ENCODE assay signal across 8 mouse cellular contexts in genomic region chr4:152318517-152319234, GRCm38 (mm10). TPM values are rescaled to one million over a fixed set of nuclear protein-coding genes. Genes with fewer than 3 reads are reported as not detected.
DNase-seq lines count a peak whose midpoint lies in the region; ATAC-seq lines count a peak whose summit lies in the region.

Rnf207 (minus strand) TSS chr4:152318993.

- no peaks in the 10 kb centered on the region for H3K36me3 ChIP-seq in intestine, embryonic 14.5 days (ENCODE audit: control insufficient read depth, insufficient read depth, low read length)
- no peaks in the 10 kb centered on the region for H3K36me3 ChIP-seq in liver, embryonic 11.5 days (ENCODE audit: control insufficient read depth, insufficient read depth, low read length)

- H3K9me3 ChIP-seq in intestine, embryonic 14.5 days (ENCODE audit: control insufficient read depth, low read length), result no peaks in the 10 kb centered on the region
- H3K9me3 ChIP-seq in liver, embryonic 11.5 days (ENCODE audit: control insufficient read depth, low read length), result no peaks in the 10 kb centered on the region

- peaks cover 5% of the 10 kb centered on the region for H3K4me1 ChIP-seq in intestine, embryonic 14.5 days (replicated peaks; ENCODE audit: control insufficient read depth, insufficient read depth, low read length)
- peaks cover 12% of the 10 kb centered on the region for H3K4me1 ChIP-seq in liver, embryonic 11.5 days (replicated peaks; ENCODE audit: control insufficient read depth, insufficient read depth, low read length)

- H3K9ac ChIP-seq in intestine, embryonic 14.5 days (ENCODE audit: low read length), result no peak within 1 kb of the TSS
- 0 out of 2 replicates have a peak within 1 kb of the TSS, but pooled peaks have one; percentile 15 for H3K9ac ChIP-seq in liver, embryonic 11.5 days (ENCODE audit: low read depth, low read length)

- peaks cover 42% of the 10 kb centered on the region for H3K27me3 ChIP-seq in intestine, embryonic 14.5 days (replicated peaks; ENCODE audit: control insufficient read depth, insufficient read depth, low read length)
- peaks cover 46% of the 10 kb centered on the region for H3K27me3 ChIP-seq in liver, embryonic 11.5 days (replicated peaks; ENCODE audit: control insufficient read depth, insufficient read depth, low read length)

- peak within 1 kb of the TSS; percentile 31 for H3K4me2 ChIP-seq in intestine, embryonic 14.5 days (ENCODE audit: low read length)
- peak within 1 kb of the TSS; percentile 57 for H3K4me2 ChIP-seq in liver, embryonic 11.5 days

- 6% methylated on average over 26 of the region's 26 CpGs for WGBS in intestine, embryonic 14.5 days
- 4% methylated on average over 26 of the region's 26 CpGs for WGBS in liver, embryonic 11.5 days

- peak; percentile 79 for ATAC-seq in granulocyte monocyte progenitor cell, adult 5-6 weeks (replicated peaks; ENCODE audit: poor library complexity, severe bottlenecking)
- ATAC-seq in intestine, embryonic 14.5 days (replicated peaks; ENCODE audit: low FRiP score, low TSS enrichment, low read depth), result no peak
- ATAC-seq in liver, embryonic 11.5 days (replicated peaks; ENCODE audit: low FRiP score), result peak; percentile 57; the same call in 1 of the 2 replicates
- peak; percentile 74 for ATAC-seq in monocyte, adult 5-6 weeks (replicated peaks; ENCODE audit: insufficient number of reproducible peaks, low FRiP score, low TSS enrichment, poor library complexity, severe bottlenecking)

- DNase-seq in thymus, postnatal 0 days (ENCODE audit: low spot score), result peak; percentile 23
- no peak for DNase-seq in thymus, postnatal 10 days (ENCODE audit: low spot score in 2 of 2)
- peak; percentile 71 to 75 for DNase-seq in cerebellum, postnatal 10 days
- DNase-seq in intestine, embryonic 14.5 days (ENCODE audit: low spot score), result peak; percentile 65
- no peak for DNase-seq in liver, embryonic 11.5 days (ENCODE audit: low spot score)
- DNase-seq in thymus, postnatal 25 days, result peak; percentile 48

- no peak within 1 kb of the TSS for H3K4me3 ChIP-seq in intestine, embryonic 14.5 days (ENCODE audit: low read depth, low read length)
- H3K4me3 ChIP-seq in liver, embryonic 11.5 days (ENCODE audit: low read depth, low read length), result peak within 1 kb of the TSS; percentile 30

- no peak within 1 kb of the TSS for H3K27ac ChIP-seq in intestine, embryonic 14.5 days (ENCODE audit: low read depth)
- no peak within 1 kb of the TSS for H3K27ac ChIP-seq in liver, embryonic 11.5 days (ENCODE audit: low read depth, low read length)

RNA-seq across cellular contexts. Expression of gene Rnf207, which starts in this region (rescaled TPM):
- polyA plus RNA-seq in thymus, postnatal 0 days (2015; fragmentation: Nextera tagmentation; extraction: Ambion mirVana), result 0.09 TPM in 1 of 2 replicates, not detected in the other
- not detected in 2 replicates for total RNA-seq in granulocyte monocyte progenitor cell, adult 5-6 weeks (2014; fragmentation: Nextera tagmentation)
- not detected in 2 replicates for total RNA-seq in granulocyte monocyte progenitor cell, adult 5-6 weeks (2017)
- 1.7 and 1.8 TPM in 2 replicates for polyA plus RNA-seq in intestine, embryonic 14.5 days (2014; fragmentation: Nextera tagmentation; extraction: Ambion mirVana)
- polyA plus RNA-seq in liver, embryonic 11.5 days (2014; fragmentation: Nextera tagmentation; extraction: Ambion mirVana), result 0.53 and 0.97 TPM in 2 replicates
- not detected in 3 replicates for total RNA-seq in monocyte, adult 5-6 weeks (2017)

Comparison
In these comparisons a context has a peak if more than half of its experiments do, and no peak if none do; other contexts are left out.
1. DNase-seq: peak in cerebellum, postnatal 10 days (2 of 2), intestine, embryonic 14.5 days (single experiment) and thymus, postnatal 25 days (single experiment); none in thymus, postnatal 10 days (0 of 2) and liver, embryonic 11.5 days (single experiment).
2. Peak in DNase-seq in thymus, postnatal 0 days; RNA of the gene not detected or under 1 TPM.
3. Peak in ATAC-seq in granulocyte monocyte progenitor cell, adult 5-6 weeks; RNA of the gene not detected or under 1 TPM.
4. Peak in ATAC-seq, H3K4me3 ChIP-seq, H3K9ac ChIP-seq and H3K4me2 ChIP-seq in liver, embryonic 11.5 days; RNA of the gene not detected or under 1 TPM.
5. Peak in ATAC-seq in monocyte, adult 5-6 weeks; RNA of the gene not detected or under 1 TPM.